Mouse (Mus musculus) monocyte, adult 5-6 weeks (primary cell): ENCODE results near the gene Sesn1. TPM values are rescaled to one million over a fixed set of nuclear protein-coding genes. Genes with fewer than 3 reads are reported as not detected.
A peak's percentile ranks its signal among the peaks of the same experiment; 100 is the strongest.
"Not testable (repeated sequence)": the region's sequence is repeated elsewhere in the genome, so short reads cannot be mapped to it uniquely, and the experiment has no call there.

Experiments used
- ATAC-seq: fragments of 153-309, 156-312 bp; replicated peaks from 2 replicates; pipeline ENCODE4 v1.8.0; 2017; ENCODE audit warnings: mild to moderate bottlenecking; ENCODE audit not compliant: low TSS enrichment, insufficient number of reproducible peaks, severe bottlenecking, poor library complexity, low FRiP score
- total RNA-seq: library from RNA; stranded (forward); fragments of 200-1000, 200-491, 200-594 nt; gene quantifications from 3 replicates; pipeline ENCODE4 v1.2.3, GENCODE M21; 2017

Sesn1 gene
- total RNA-seq, 1 experiment from 2014 or later: 44.4 TPM

DNA sequence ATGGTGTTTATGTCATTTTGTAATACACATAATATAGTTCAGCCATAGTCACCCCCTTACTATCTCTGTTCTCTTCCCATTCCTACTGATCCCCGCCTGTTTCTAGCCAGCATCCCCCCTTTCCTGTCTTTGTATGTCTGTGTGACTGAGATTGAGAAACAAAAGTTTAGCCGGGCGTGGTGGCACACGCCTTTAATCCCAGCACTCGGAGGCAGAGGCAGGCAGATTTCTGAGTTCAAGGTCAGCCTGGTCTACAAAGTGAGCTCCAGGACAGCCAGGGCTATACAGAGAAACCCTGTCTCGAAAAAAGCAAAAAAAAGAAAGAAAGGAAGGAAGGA, 9.0 kb downstream of the Sesn1 start:
- ATAC-seq: not testable (repeated sequence)

- no peak for ATAC-seq
Observed at GRCm38 (mm10) chr10:41819307-41819706, 9.6 kb downstream of the Sesn1 start.

GRCm38 (mm10) chr10:41820401-41820800, 10.7 kb downstream of the Sesn1 start:
- ATAC-seq: no peak

DNA sequence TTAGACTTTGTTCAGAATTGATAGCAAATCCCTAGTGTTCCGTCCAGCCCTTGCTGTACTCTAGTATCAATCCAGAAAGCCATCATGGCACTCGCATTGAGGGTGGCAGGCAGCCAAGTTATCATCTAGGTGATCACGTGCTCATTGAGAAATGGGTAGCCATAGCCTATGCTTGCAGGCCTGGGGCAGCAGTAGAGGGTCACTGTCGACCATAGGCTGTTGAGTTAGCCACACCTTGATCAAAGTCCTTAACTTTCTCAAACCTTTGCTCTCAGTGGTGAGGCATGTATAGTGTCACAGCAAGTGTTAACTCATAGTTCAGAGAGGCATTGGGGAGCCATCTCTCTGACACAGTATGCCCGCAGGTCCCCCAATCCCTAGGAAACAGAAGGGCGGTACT, 11.4 kb downstream of the Sesn1 start:
- ATAC-seq: no peak

- no peak for ATAC-seq
Observed at GRCm38 (mm10) chr10:41822573-41823281, 13.0 kb downstream of the Sesn1 start.

- not testable (repeated sequence) for ATAC-seq
Observed at GRCm38 (mm10) chr10:41823282-41823675, 13.5 kb downstream of the Sesn1 start.

GRCm38 (mm10) chr10:41823916-41824315, 14.2 kb downstream of the Sesn1 start:
- ATAC-seq: no peak

GRCm38 (mm10) chr10:41825041-41825440, 15.3 kb downstream of the Sesn1 start:
- ATAC-seq: no peak

GRCm38 (mm10) chr10:41825996-41826395, 16.3 kb downstream of the Sesn1 start:
- no peak for ATAC-seq

DNA sequence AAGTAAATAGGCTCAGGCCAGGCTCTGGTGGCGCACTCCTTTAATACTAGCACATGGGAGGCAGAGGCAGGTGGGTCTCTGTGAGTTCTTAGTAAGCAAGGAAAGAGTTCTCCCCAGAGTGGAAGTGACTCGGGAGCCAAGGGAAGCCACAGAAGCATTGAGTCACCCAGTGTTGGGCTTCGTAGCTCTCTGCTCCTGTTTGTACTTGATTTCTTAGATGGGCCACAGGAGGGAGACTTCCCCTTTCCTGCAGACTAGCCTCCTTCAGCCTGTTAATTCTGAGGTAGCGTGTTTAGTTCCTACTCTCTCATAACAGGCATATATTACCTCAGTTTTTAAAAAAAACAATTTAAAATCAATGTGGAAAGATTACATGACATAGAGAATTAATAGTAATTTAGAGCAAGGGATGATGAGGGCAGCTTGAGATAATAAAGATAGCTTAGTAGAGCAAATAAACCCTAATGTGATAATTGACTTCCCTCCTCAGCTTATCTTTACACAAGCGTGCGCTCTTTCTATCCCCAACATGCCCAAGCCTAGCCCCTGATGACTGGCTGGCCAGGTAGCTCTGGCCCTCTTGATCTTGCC, 16.9 kb downstream of the Sesn1 start:
- ATAC-seq: no peak

DNA sequence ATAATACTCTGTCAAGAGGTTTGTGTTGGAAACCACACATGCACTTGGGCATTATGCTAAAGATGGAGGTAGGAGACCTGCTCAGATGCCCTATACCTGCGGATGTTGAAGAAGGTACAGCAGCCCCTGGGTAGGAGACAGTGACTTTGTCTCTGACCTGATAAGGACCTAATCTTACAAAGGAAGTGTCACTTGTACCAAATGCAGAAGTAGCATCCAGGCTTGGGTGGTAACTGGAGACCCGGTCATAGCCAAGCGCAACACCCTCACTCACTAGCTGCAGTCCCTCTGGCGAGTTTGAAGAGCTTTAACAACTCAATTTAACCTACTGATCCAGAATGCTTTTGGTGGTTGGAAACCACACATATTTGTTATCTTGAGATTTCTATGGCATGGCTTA, 18.0 kb downstream of the Sesn1 start:
- ATAC-seq: no peak

- ATAC-seq: no peak
Observed at GRCm38 (mm10) chr10:41829191-41829590, 19.5 kb downstream of the Sesn1 start.

- ATAC-seq: no peak
Observed at GRCm38 (mm10) chr10:41829980-41830379, 20.2 kb downstream of the Sesn1 start.

DNA sequence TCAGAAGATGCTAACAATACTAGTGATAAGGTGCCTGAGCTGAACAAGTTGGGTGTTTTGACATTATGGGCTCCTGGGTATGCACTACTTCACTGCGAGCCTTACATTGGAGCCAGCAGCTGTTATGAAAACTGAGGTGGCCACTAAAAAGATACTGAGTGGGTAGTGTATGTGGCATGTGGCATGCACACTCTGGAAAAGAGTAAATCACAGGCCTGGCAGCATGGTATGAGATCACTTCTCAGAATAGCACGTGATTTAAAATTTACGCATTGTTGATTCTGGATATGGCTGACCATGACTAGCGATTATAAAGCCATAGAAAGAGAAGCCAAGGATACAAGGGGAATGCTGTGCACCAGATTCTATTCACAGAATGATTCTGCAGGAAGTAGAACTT, 20.7 kb downstream of the Sesn1 start:
- no peak for ATAC-seq

- peak; percentile 67 for ATAC-seq
Observed at GRCm38 (mm10) chr10:41830851-41831522, 21.3 kb downstream of the Sesn1 start.

- ATAC-seq: no peak
Observed at GRCm38 (mm10) chr10:41832191-41832590, 22.5 kb downstream of the Sesn1 start.

DNA sequence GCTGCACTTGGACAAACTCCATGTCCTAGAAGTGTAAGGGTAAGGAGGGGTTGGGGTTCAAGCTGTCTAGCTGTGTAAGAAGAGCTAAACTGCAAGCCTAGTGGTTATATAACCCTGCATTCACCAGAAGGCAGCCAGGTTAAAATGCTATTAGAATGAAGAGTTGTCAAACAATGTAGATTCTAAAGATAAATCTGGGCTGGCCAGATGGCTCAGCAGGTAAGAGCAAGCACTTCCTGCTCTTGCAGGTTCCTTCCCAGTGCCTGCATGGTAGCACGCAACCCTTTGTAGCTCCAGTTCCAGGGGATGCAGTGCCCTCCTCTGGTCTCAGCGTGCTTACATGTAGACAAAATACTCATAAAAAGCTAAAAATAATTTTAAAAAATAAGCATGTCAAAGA, 24.4 kb downstream of the Sesn1 start:
- no peak for ATAC-seq

GRCm38 (mm10) chr10:41838911-41839310, 29.2 kb downstream of the Sesn1 start:
- ATAC-seq: no peak

- no peak for ATAC-seq
Observed at GRCm38 (mm10) chr10:41847737-41848136, 38.0 kb downstream of the Sesn1 start.

GRCm38 (mm10) chr10:41848721-41849120, 39.0 kb downstream of the Sesn1 start:
- ATAC-seq: no peak
